Mouse (Mus musculus) midbrain, embryonic 15.5 days (tissue): ENCODE data around the gene Pgp. TPM values are rescaled to one million over a fixed set of nuclear protein-coding genes. Genes with fewer than 3 reads are reported as not detected.
"Not testable (repeated sequence)": the region's sequence is repeated elsewhere in the genome, so short reads cannot be mapped to it uniquely, and the experiment has no call there.

Experiments
- ATAC-seq: fragments of 200-750 bp; cut with Nextera tagmentation; replicated peaks from 2 replicates; pipeline ENCODE4 v1.8.0; 2017; ENCODE audit warnings: moderate TSS enrichment
- H3K27ac ChIP-seq: fragments of 300-500 bp; sonication (generic); 2 replicates; pipeline ENCODE4 v1.5.1; 2015; ENCODE audit warnings: mild to moderate bottlenecking, inconsistent platforms
- H3K27me3 ChIP-seq: fragments of 300-500 bp; sonication (generic); replicated peaks from 2 replicates; pipeline ENCODE4 v1.6.1; 2015; ENCODE audit warnings: inconsistent platforms
- H3K36me3 ChIP-seq: fragments of 300-500 bp; sonication (generic); replicated peaks from 2 replicates; pipeline ENCODE4 v1.6.1; 2015; ENCODE audit warnings: inconsistent platforms
- H3K4me1 ChIP-seq: fragments of 300-500 bp; sonication (generic); 2 replicates; pipeline ENCODE4 v1.6.1; 2015; ENCODE audit warnings: inconsistent platforms
- H3K4me2 ChIP-seq: fragments of 300-500 bp; sonication (generic); 2 replicates; pipeline ENCODE4 v1.6.1; 2015; ENCODE audit warnings: inconsistent platforms, mild to moderate bottlenecking, moderate library complexity
- H3K4me3 ChIP-seq: fragments of 300-500 bp; sonication (generic); 2 replicates; pipeline ENCODE4 v1.5.1; 2015; ENCODE audit warnings: mild to moderate bottlenecking, inconsistent platforms
- H3K9ac ChIP-seq: fragments of 300-500 bp; sonication (generic); 2 replicates; pipeline ENCODE4 v1.6.1; 2015; ENCODE audit warnings: mild to moderate bottlenecking, inconsistent platforms
- H3K9me3 ChIP-seq: fragments of 300-500 bp; sonication (generic); 2 replicates; pipeline ENCODE4 v1.6.1; 2016; ENCODE audit warnings: inconsistent platforms
- WGBS: fragments of 180-500 bp; shearing (Covaris S2); methylation state at CpG from one replicate; pipeline ENCODE4 v1.1.7; 2015; ENCODE audit warnings: mixed read lengths; 5-methylcytosine and 5-hydroxymethylcytosine counted together
- polyA plus RNA-seq: library from polyadenylated mRNA; unstranded; fragments of >200 nt; fragmentation: Nextera tagmentation; extraction: Ambion mirVana; gene quantifications from 2 replicates; pipeline ENCODE4 v1.2.1, GENCODE M21; 2015

The Pgp gene
- polyA plus RNA-seq, 1 experiment from 2014 or later: 63.7 TPM

DNA sequence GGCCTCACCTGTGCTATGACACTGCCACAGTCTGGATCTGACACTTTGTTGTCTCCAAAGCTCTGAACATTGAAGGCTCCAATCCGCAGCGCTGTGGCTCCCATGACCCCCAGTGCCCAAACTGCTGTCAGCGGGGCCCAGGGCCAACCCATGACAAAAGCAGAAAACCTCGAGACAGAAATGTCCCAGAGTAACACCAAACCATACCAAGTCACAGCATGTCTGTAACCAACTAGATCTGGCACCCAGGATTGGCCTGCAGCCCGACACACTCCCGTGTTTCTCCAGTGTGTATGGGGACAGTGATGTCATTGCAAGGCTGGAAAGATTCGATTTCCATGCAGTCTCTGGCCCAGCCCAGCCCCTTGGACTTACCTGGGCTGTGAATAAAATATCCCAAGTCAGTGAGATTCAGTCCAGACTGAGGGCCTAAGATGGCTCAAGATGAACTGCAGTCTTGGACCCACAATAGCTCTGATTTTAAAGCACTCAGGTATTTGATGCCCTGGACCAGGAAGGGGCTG lies 27.5 kb upstream of the Pgp start, which contains the start of gene Dnase1l2:
Gene Dnase1l2 (minus strand): TSS at position 474 of the 524 bp plus-strand sequence.
- Histone ChIP-seq H3K4me2 (no peak within 1 kb of the TSS), H3K27ac (no peak within 1 kb of the TSS), H3K27me3 (no peaks in the 10 kb centered on the region), H3K4me1 (no peaks in the 10 kb centered on the region), H3K4me3 (no peak within 1 kb of the TSS), H3K9ac (no peak within 1 kb of the TSS), H3K36me3 (peaks cover 55% of the 10 kb centered on the region), H3K9me3 (no peaks in the 10 kb centered on the region)
- no peak for ATAC-seq
- WGBS: 87% methylated on average over 7 of the region's 7 CpGs

DNA sequence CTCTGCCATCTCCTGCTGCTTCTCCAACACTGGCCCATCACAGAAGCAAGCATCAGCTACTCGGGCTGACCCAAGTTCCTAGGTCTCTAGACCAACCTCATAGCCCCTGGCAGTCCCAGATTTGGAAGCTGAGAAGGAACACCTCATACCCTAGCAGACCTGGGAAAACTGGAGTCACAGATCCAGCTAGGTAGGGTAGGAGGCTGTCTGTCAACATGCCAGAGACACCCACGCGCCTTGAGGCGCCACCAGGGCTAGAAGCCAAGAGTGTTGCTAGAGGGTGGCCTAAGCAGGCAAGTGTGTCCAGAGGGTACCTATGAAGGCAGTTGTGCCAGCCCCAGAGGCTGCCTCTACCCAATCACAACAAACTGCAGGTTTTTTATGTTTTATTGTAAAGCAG lies 26.8 kb upstream of the Pgp start:
- 94% methylated on average over 4 of the region's 4 CpGs for WGBS
- Histone ChIP-seq H3K4me1 (no peaks in the 10 kb centered on the region), H3K9ac (no peak overlapping the region), H3K27ac (no peak overlapping the region), H3K36me3 (peaks cover 62% of the 10 kb centered on the region), H3K4me2 (no peak overlapping the region), H3K4me3 (no peak overlapping the region), H3K9me3 (no peaks in the 10 kb centered on the region), H3K27me3 (no peaks in the 10 kb centered on the region)
- ATAC-seq: no peak

DNA sequence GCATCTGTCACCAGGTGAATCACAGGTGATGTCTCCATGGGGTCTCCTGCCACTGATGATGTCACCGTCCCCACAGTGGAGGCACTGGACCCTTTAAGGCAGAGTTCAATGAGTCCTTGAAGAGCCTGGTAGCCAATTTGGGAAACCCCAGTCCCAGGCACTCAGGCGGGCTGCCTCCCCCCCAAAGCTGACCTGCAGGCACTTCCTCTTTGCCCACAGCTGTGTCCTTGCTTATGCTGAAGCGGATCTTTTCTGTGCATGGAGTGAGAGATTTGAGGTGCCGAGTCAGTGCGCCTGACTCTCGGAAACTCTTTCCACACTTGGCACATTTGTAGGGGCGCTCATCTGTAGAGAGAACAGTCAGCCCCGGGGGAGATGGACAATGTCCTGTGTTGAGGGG lies 23.6 kb upstream of the Pgp start:
- Histone ChIP-seq H3K4me3 (no peak overlapping the region), H3K27me3 (no peaks in the 10 kb centered on the region), H3K36me3 (peaks cover 50% of the 10 kb centered on the region), H3K9me3 (no peaks in the 10 kb centered on the region), H3K4me2 (no peak overlapping the region), H3K9ac (no peak overlapping the region), H3K4me1 (no peaks in the 10 kb centered on the region), H3K27ac (no peak overlapping the region)
- WGBS: 90% methylated on average over 8 of the region's 8 CpGs
- no peak for ATAC-seq

DNA sequence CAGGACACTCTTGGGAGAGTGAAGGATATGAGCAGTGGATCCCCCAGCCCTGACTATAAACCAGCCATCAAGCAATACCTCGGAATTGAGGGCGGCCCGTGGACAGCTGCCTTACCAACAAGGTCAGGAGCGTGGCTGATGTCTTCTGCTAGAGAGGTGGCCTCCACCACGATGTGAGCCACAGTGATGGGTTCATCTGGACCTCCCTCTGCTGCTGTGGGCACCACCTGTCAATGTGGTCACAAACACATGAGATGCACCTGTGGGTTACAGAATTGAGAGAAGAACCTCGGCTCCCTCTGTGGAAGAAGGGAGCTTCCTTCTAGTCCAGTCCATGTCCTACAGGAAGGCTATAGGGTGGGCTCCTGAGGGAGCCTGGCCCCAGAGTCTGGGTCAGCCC lies 20.7 kb upstream of the Pgp start:
- no peak overlapping the region for H3K9ac ChIP-seq
- no peak for ATAC-seq
- peaks cover 37% of the 10 kb centered on the region for H3K36me3 ChIP-seq
- peaks cover 15% of the 10 kb centered on the region for H3K4me1 ChIP-seq
- no peak overlapping the region for H3K4me3 ChIP-seq
- H3K27me3 ChIP-seq: no peaks in the 10 kb centered on the region
- H3K9me3 ChIP-seq: no peaks in the 10 kb centered on the region
- WGBS: 92% methylated on average over 6 of the region's 6 CpGs
- no peak overlapping the region for H3K4me2 ChIP-seq
- no peak overlapping the region for H3K27ac ChIP-seq

DNA sequence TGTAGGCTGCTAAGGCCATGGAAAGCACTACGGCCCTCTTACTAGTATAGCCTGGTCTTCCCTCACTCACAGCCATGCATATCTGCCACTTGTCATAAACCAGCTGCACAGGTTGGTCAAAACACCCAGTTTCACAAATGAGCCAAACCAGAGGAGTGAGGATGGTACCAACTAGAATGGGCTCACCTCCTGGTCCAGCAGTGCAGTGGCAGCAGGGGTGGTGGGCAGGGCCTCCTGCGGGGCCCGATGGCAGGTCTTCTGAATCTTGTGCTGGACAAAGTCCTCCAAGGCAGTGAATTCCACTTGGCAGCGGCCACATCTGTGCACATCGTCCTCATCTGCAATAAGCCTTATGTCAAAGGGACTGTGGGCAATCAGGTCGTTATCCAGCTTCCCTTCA lies 19.0 kb upstream of the Pgp start:
- H3K9ac ChIP-seq: no peak overlapping the region
- H3K4me1 ChIP-seq: peaks cover 15% of the 10 kb centered on the region
- peaks cover 21% of the 10 kb centered on the region for H3K36me3 ChIP-seq
- H3K4me2 ChIP-seq: no peak overlapping the region
- H3K27ac ChIP-seq: no peak overlapping the region
- H3K4me3 ChIP-seq: no peak overlapping the region
- H3K27me3 ChIP-seq: no peaks in the 10 kb centered on the region
- H3K9me3 ChIP-seq: no peaks in the 10 kb centered on the region
- no peak for ATAC-seq
- 97% methylated on average over 6 of the region's 6 CpGs for WGBS

DNA sequence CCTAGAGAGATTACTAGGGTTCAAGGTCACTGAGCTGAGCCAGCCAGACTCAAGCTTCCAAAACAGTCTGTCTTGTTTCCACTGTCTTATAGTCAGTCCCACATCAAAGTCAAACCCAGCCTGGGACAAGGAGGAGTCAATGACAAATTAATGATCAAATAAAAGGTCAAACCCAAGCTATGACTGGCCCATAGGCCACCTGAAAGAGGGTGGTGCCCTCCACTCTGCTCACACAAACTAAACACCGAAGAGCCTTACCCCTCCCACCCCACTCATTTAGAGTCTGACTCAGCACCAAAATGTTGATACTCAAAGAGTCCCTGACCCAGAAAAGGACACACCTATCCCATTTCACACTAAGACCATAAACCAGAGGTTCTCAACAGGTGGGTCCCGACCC lies 16.8 kb upstream of the Pgp start:
- Histone ChIP-seq H3K36me3 (peaks cover 9% of the 10 kb centered on the region), H3K27me3 (no peaks in the 10 kb centered on the region), H3K4me2 (peak overlapping the region; percentile 82; the same call in 1 of the 2 replicates), H3K9ac (no peak overlapping the region), H3K4me3 (no peak overlapping the region), H3K27ac (no peak overlapping the region), H3K4me1 (peaks cover 15% of the 10 kb centered on the region), H3K9me3 (no peaks in the 10 kb centered on the region)
- whole genome bisulfite sequencing: 92% methylated on average over 2 of the region's 2 CpGs
- ATAC-seq: no peak

DNA sequence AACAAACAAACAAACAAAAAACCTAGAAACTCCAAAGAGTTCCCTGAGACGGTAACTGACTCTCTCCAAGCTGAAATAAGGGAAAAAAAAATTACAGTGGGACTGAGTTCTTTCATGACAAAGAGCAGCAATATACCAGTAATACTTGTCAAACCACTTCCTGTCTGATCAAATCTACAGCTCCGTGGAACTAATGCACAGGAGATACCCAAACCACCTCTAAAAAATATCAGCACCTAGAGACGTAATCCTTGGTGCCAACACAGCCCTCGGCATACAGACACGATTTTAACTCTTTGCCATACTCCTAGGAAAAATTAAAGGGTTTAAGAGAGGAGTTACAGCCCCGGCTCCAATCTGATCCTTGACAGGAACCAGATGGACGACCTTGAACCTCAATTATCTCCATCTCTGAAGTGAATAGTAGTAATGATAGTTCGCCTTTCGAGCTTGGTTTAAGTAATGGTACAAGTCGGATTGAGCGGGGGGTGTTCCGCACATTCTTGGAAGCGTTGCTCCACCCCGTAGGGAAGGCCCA lies 15.9 kb upstream of the Pgp start:
- ATAC-seq: no peak
- H3K36me3 ChIP-seq: peaks cover 5% of the 10 kb centered on the region
- peak overlapping the region; percentile 82 for H3K4me2 ChIP-seq
- peak overlapping the region; percentile 92 for H3K27ac ChIP-seq
- no peaks in the 10 kb centered on the region for H3K27me3 ChIP-seq
- H3K4me1 ChIP-seq: peaks cover 15% of the 10 kb centered on the region
- no peaks in the 10 kb centered on the region for H3K9me3 ChIP-seq
- peak overlapping the region; percentile 82 for H3K9ac ChIP-seq
- WGBS: 10% methylated on average over 14 of the region's 14 CpGs
- H3K4me3 ChIP-seq: peak overlapping the region; percentile 88

DNA sequence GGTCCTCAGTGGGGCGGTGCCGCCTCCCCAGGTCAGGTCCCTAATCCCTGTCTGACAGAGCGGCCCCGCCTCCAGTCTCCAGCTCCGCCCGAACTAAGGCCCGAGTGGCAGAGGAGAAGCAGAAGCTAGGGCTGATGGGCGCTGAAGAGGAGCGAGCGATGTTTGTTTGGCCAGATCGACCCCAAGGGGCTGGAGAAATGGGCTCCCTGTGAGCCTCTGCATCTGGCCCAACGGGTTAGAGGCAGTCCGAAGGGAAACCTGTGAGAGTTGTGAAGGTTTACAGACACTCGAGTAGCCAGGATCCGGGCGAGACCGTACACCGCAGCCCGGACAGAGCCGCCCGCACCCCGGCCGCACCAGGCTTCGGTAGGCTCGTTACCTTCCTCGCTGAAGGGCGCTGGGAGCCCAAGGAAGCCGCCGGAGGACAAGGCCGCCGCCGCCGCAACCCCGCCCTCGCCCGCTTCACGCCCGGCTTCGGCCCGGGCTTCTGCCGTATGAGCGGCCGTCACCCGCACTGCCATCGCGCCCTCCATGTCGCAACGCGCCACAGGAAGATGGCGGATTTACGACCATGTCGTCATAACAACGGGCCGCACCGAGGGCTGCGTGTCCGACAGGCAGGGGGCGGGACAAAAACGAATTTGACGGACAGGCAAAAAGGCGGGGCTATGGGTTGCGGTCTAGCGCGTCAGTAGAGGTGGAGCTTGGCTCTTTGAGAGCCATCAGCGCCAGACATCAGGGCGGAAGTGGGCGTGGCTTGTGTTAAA lies 15.3 kb upstream of the Pgp start:
- ATAC-seq: peak; percentile 95
- Histone ChIP-seq H3K4me1 (peaks cover 15% of the 10 kb centered on the region), H3K27ac (peak overlapping the region; percentile 92), H3K9ac (peak overlapping the region; percentile 82), H3K27me3 (no peaks in the 10 kb centered on the region), H3K4me2 (peak overlapping the region; percentile 82), H3K36me3 (peaks cover 2% of the 10 kb centered on the region), H3K9me3 (no peaks in the 10 kb centered on the region), H3K4me3 (peak overlapping the region; percentile 88)
- under 1% methylated on average over 67 of the region's 67 CpGs for WGBS

DNA sequence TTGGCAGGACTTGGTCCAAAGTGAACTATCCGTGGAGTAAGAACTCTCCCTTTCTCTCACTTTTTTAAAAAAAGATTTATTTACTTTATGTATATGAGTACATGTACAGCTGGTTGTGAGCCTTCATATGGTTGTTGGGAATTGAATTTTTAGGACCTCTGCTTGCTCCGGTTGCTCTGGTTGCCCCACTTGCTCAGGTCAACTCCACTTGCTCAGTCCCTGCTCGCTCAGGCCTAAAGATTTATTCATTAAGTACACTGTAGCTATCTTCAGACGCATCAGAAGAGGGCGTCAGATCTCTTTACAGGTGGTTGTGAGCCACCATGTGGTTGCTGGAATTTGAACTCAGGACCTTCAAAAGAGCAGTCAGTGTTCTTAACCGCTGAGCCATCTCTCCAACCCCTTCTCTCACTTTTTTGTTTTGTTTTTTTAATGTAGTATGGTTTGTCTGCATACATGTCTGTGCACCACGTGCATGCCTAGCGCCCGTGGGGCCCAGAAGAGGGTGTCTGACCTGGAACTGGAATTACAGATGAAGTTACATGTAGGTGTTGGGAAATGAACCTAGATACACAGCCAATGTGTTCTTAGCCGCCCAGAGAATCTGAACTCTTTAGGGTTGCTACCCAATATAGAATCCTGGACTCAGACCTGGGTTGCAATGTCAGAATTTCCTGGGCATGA lies 14.5 kb upstream of the Pgp start:
- H3K9me3 ChIP-seq, H3K36me3 ChIP-seq, H3K27me3 ChIP-seq, H3K9ac ChIP-seq: not testable (repeated sequence)
- Histone ChIP-seq H3K27ac (peak overlapping the region; percentile 92; the same call in 1 of the 2 replicates), H3K4me2 (peak overlapping the region; percentile 82), H3K4me3 (peak overlapping the region; percentile 88), H3K4me1 (peaks cover 15% of the 10 kb centered on the region)
- 49% methylated on average over 10 of the region's 10 CpGs for WGBS
- ATAC-seq: peak; percentile 4; the same call in 1 of the 2 replicates

DNA sequence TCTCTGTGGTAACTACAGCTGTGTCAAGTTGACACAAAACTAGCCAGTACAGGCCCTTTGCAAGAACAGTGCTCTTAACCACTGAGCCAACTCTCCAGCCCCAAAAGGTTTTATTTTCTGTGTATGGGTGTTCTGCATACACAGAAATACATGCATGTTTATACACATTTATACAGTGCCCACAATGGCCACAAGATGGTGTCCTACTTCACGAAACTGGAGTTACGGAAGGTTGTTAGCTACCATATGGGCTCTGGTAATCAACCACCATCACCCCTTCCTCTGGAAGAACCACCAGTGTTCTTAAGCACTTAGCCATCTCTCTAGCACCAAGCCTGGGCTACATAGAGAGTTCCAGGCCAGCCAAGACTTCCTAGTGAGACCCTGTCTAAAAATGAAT lies 8.6 kb upstream of the Pgp start:
- no peak overlapping the region for H3K4me3 ChIP-seq
- no peak overlapping the region for H3K9ac ChIP-seq
- H3K4me1 ChIP-seq: no peaks in the 10 kb centered on the region
- H3K36me3 ChIP-seq: no peaks in the 10 kb centered on the region
- no peaks in the 10 kb centered on the region for H3K9me3 ChIP-seq
- no peak overlapping the region for H3K27ac ChIP-seq
- no peak for ATAC-seq
- H3K27me3 ChIP-seq: no peaks in the 10 kb centered on the region
- H3K4me2 ChIP-seq: no peak overlapping the region
- 75% methylated on average over 2 of the region's 2 CpGs for WGBS

DNA sequence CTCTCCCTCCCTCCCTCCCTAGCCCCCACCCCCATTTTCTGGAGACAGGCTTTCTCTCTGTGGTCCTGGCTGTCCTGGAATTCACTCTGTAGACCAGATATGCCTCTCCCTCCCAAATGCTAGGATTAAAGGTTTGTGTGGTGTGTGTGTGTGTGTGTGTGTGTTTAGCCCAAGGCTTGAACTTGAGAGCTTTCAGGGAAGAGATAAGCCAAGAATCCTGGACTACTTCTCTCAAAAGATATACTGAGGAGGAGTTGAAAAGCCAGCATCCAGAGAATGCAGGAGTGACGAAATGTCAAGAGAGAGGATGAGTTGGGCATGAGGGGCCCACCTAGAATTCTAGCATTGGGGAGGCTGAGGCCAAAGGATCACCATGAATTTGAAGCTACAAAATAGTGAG lies 7.3 kb upstream of the Pgp start:
- no peak overlapping the region for H3K4me3 ChIP-seq
- no peak for ATAC-seq
- H3K27me3 ChIP-seq: no peaks in the 10 kb centered on the region
- no peaks in the 10 kb centered on the region for H3K4me1 ChIP-seq
- WGBS: 88% methylated on average over 1 of the region's 1 CpGs
- H3K9me3 ChIP-seq: no peaks in the 10 kb centered on the region
- H3K36me3 ChIP-seq: no peaks in the 10 kb centered on the region
- H3K4me2 ChIP-seq: no peak overlapping the region
- no peak overlapping the region for H3K9ac ChIP-seq
- H3K27ac ChIP-seq: no peak overlapping the region

DNA sequence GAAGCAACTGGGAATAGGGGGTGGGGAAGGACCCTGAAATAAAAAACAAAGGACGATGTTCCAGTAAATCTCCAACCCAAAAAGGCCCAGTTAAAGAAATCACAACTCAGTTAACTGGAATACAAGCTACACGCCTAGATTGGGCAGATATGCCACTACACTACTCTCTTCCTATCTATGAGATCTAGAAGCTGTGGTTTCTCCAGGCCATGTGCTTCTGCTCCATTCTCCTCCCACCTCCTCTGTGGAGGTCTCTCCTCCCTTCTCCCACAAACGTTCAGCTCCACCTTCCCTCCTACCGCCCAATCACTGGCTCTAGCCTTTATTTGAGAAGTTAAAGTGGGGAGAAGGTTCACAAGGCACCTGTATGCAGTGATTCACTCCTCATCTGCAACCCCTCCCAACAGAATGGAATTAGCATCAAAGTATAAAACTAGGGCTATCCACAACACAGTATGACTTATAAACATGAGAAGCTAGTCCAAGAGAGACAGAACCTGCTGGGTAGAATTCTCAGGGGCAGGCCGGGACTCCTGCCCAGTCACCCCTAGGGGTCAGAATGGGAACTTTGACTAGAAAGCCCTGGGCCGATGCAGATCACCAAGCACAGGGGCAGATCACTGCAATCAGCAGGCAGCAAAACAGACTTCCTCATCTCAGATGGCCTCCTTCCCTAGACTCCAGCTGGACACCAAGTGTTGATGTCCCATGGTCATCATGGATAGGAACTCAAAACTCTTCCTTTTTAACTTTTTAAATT lies 6.6 kb upstream of the Pgp start:
- ATAC-seq: no peak
- Histone ChIP-seq H3K4me1 (no peaks in the 10 kb centered on the region), H3K27ac (no peak overlapping the region), H3K4me3 (no peak overlapping the region), H3K9me3 (no peaks in the 10 kb centered on the region), H3K27me3 (no peaks in the 10 kb centered on the region), H3K36me3 (no peaks in the 10 kb centered on the region), H3K9ac (no peak overlapping the region), H3K4me2 (no peak overlapping the region)
- WGBS: 59% methylated on average over 6 of the region's 6 CpGs
